ENCODE assay signal across 20 mouse cellular contexts in genomic region chr2:164087416-164088017, GRCm38 (mm10). TPM values are rescaled to one million over a fixed set of nuclear protein-coding genes. Genes with fewer than 3 reads are reported as not detected.
DNase-seq lines count a peak whose midpoint lies in the region; TF ChIP-seq lines count a peak whose summit lies in the region.
"Had no signal": no experiment of that assay in that cellular context is flagged by ENCODE, and none has a peak within 500 bp of the region (broad histone marks: within the 10 kb centered on the region; RNA-seq: fewer than 3 reads in every experiment).

No protein-coding gene starts in this region.

- TF ChIP-seq POLR2A in thymus, adult 2 months (IDR thresholded peaks at IDR 0.05; ENCODE audit: control insufficient read depth, extremely low read depth, insufficient read depth, low read length, poor library complexity), result no peak
- TF ChIP-seq POLR2A in CH12.LX (IDR thresholded peaks at IDR 0.05; ENCODE audit: low read depth, low read length), result no peak

- intact Hi-C loops in left cerebral cortex, postnatal 14 days (cut with DNase I), result no loop called here

- no peak overlapping the region for H3K9ac ChIP-seq in CH12.LX (ENCODE audit: insufficient read depth, low read depth)
- H3K9ac ChIP-seq: embryonic facial prominence, embryonic 15.5 days; heart, embryonic 12.5 days; hindbrain, embryonic 14.5 days had no signal

- no peaks in the 10 kb centered on the region for H3K27me3 ChIP-seq in thymus, adult 2 months (ENCODE audit: control insufficient read depth, insufficient read depth, low read length)
- no peaks in the 10 kb centered on the region for H3K27me3 ChIP-seq in CH12.LX (replicated peaks)
- H3K27me3 ChIP-seq: embryonic facial prominence, embryonic 15.5 days; heart, embryonic 12.5 days had no signal

- H3K9me3 ChIP-seq in CH12.LX (replicated peaks; ENCODE audit: low read length), result no peaks in the 10 kb centered on the region
- H3K9me3 ChIP-seq: embryonic facial prominence, embryonic 15.5 days; forebrain, embryonic 10.5 days; heart, embryonic 12.5 days; hindbrain, embryonic 10.5 days had no signal

- TF ChIP-seq CTCF in thymus, adult 2 months (IDR thresholded peaks at IDR 0.05; ENCODE audit: borderline replicate concordance, control insufficient read depth, extremely low read depth, insufficient read depth, low read length, poor library complexity), result no peak
- peak in 1 of 2 experiments; percentile 26; a peak in 2 of 4 replicates for TF ChIP-seq CTCF in CH12.LX (conservative IDR thresholded peaks at IDR 0.05 in 1 of 2, IDR thresholded peaks at IDR 0.05 in 1 of 2; ENCODE audit: low read depth in 2 of 2, low read length in 2 of 2)

- no peak overlapping the region for H3K4me3 ChIP-seq in thymus, adult 2 months (ENCODE audit: control insufficient read depth, insufficient read depth, low read length)
- no peak overlapping the region for H3K4me3 ChIP-seq in CH12.LX (replicated peaks in 1 of 3; ENCODE audit: low read depth in 2 of 3, low read length in 2 of 3, poor library complexity in 1 of 3)
- H3K4me3 ChIP-seq: embryonic facial prominence, embryonic 15.5 days; erythroblast, embryonic 14.5 days; forebrain, embryonic 10.5 days; gastrocnemius, adult 2 months; heart, embryonic 12.5 days; hindbrain, embryonic 10.5 days had no signal

- no peak for TF ChIP-seq EP300 in CH12.LX (IDR thresholded peaks at IDR 0.05; ENCODE audit: low read length)

- H3K4me1 ChIP-seq in thymus, adult 2 months (replicated peaks; ENCODE audit: control insufficient read depth, insufficient read depth, low read length), result peaks cover 39% of the 10 kb centered on the region
- peaks cover 7 to 76% of the 10 kb centered on the region in 2 experiments for H3K4me1 ChIP-seq in CH12.LX (ENCODE audit: control insufficient read depth in 1 of 2, insufficient read depth in 2 of 2)
- H3K4me1 ChIP-seq: embryonic facial prominence, embryonic 15.5 days; forebrain, embryonic 10.5 days; heart, embryonic 12.5 days; hindbrain, embryonic 10.5 days had no signal

- no peak overlapping the region for H3K4me2 ChIP-seq in CH12.LX (ENCODE audit: insufficient read depth, low read depth, poor library complexity, severe bottlenecking)
- H3K4me2 ChIP-seq: embryonic facial prominence, embryonic 15.5 days; heart, embryonic 12.5 days; hindbrain, embryonic 14.5 days had no signal

- no peak for DNase-seq in thymus, adult 2 months
- DNase-seq in thymus, adult 18-20 months, result no peak
- DNase-seq in CD4-positive, CD25-positive, alpha-beta regulatory T cell, adult 2 months (ENCODE audit: low read depth, low spot score), result peak; percentile 66
- peak; percentile 52 for DNase-seq in CH12.LX (ENCODE audit: extremely low read depth)
- DNase-seq in naive thymus-derived CD4-positive, alpha-beta T cell, adult 2 months (ENCODE audit: low read depth), result peak; percentile 74
- DNase-seq in left cerebral cortex, adult 8-10 months (ENCODE audit: low spot score in 2 of 2), result no peak
- no peak for DNase-seq in left cerebral cortex, postnatal 14 days (ENCODE audit: low spot score in 2 of 2)
- DNase-seq: adrenal gland, postnatal 10 days; cerebellum, adult 11 months; cerebellum, adult 8-10 months; cerebellum, postnatal 14 days; embryo, embryonic 11 days; gastrocnemius, adult 2 months; gastrocnemius, postnatal 25 days had no signal

- peaks cover 78% of the 10 kb centered on the region for H3K36me3 ChIP-seq in thymus, adult 2 months (ENCODE audit: control insufficient read depth, insufficient read depth, low read length)
- peaks cover 57 to 77% of the 10 kb centered on the region in 2 experiments for H3K36me3 ChIP-seq in CH12.LX (replicated peaks in 1 of 2; ENCODE audit: control insufficient read depth in 1 of 2, insufficient read depth in 1 of 2, low read length in 1 of 2)

- in situ Hi-C loops in CH12.LX (cut with MboI; ENCODE audit: low pct_ligation_motif_present, low pct_unique_long_range_greater_than_20kb, low sequenced_read_pairs), result no loop called here

- TF ChIP-seq RAD21 in CH12.LX (IDR thresholded peaks at IDR 0.05; ENCODE audit: low read depth, low read length), result no peak; the same call in 1 of the 2 replicates

- WGBS in thymus, adult 2 months, result 63% methylated on average over 6 of the region's 6 CpGs

- peaks cover 30% of the 10 kb centered on the region for H3K79me2 ChIP-seq in CH12.LX (replicated peaks; ENCODE audit: control insufficient read depth, extremely low read depth, insufficient read depth, poor library complexity, severe bottlenecking)

- H3K27ac ChIP-seq in thymus, adult 2 months (ENCODE audit: control insufficient read depth, insufficient read depth, low read length), result peak overlapping the region; percentile 50
- H3K27ac ChIP-seq in CH12.LX (ENCODE audit: insufficient read depth, low read depth), result peak overlapping the region; percentile 18; the same call in 1 of the 2 replicates
- H3K27ac ChIP-seq: embryonic facial prominence, embryonic 15.5 days; forebrain, embryonic 10.5 days; gastrocnemius, adult 2 months; hindbrain, embryonic 10.5 days; hindbrain, embryonic 14.5 days had no signal

- dilution Hi-C loops in CH12.LX (cut with MboI; ENCODE audit: extremely low pct_ligation_motif_present, extremely low pct_unique_long_range_greater_than_20kb, low sequenced_read_pairs), result no loop called here

TF ChIP-seq in CH12.LX, 34 proteins besides CTCF, POLR2A, EP300 and RAD21:
- peak; percentile 47; the same call in 1 of the 2 replicates for TF ChIP-seq BHLHE40 (IDR thresholded peaks at IDR 0.05; ENCODE audit: low read depth, low read length)
- TF ChIP-seq UBTF (IDR thresholded peaks at IDR 0.05; ENCODE audit: low read depth, low read length), result no peak
- TF ChIP-seq TCF12 (IDR thresholded peaks at IDR 0.05; ENCODE audit: low read depth, low read length), result 0 out of 2 replicates have a peak, but pooled peaks have one; percentile 18
- no peak for TF ChIP-seq RCOR1 (conservative IDR thresholded peaks at IDR 0.05; ENCODE audit: low read depth, low read length)
- no peak for TF ChIP-seq NELFE (IDR thresholded peaks at IDR 0.05; ENCODE audit: low read depth, low read length)
- TF ChIP-seq MEF2A (IDR thresholded peaks at IDR 0.05; ENCODE audit: borderline replicate concordance, low read depth, low read length), result peak; percentile 58; the same call in 1 of the 2 replicates
- peak; percentile 42; the same call in 1 of the 2 replicates for TF ChIP-seq ETS1 (conservative IDR thresholded peaks at IDR 0.05; ENCODE audit: low read depth, low read length)
- TF ChIP-seq MAFK (IDR thresholded peaks at IDR 0.05; ENCODE audit: insufficient replicate concordance, low read length), result 0 out of 2 replicates have a peak, but pooled peaks have one; percentile 5
TF ChIP-seq in CH12.LX: peak in this region for 5.

RNA-seq across cellular contexts. Expression of gene Tomm34, which starts 16.5 kb away (rescaled TPM):
- 83.7 and 93.8 TPM in 2 replicates for polyA plus RNA-seq in thymus, adult 2 months (2012; rRNA removed)
- 26.8 and 30.0 TPM in 2 replicates for total RNA-seq in CH12.LX (2012; rRNA removed)
- 25.6 and 26.5 TPM in 2 replicates for total RNA-seq in CH12.LX (2014; rRNA removed)
- 38.3 and 40.7 TPM in 2 replicates for polyA plus RNA-seq in CH12.LX (2012; ENCODE audit: insufficient read length, low read depth)
- total RNA-seq in left cerebral cortex, adult 8-10 months (2022), result 10 to 100 TPM; 76.6 to 84.5 (median 81.5) TPM
- total RNA-seq in left cerebral cortex, postnatal 14 days (2021), result 10 to 100 TPM; 40.8 to 43.6 TPM

RNA-seq across cellular contexts. Expression of gene Stk4, which starts 17.4 kb away (rescaled TPM):
- polyA plus RNA-seq in thymus, adult 2 months (2012; rRNA removed), result 85.1 and 90.1 TPM in 2 replicates
- total RNA-seq in CH12.LX (2012; rRNA removed), result 53.1 and 64.4 TPM in 2 replicates
- 50.9 and 51.4 TPM in 2 replicates for total RNA-seq in CH12.LX (2014; rRNA removed)
- 77.5 and 78.3 TPM in 2 replicates for polyA plus RNA-seq in CH12.LX (2012; ENCODE audit: insufficient read length, low read depth)
- 10 to 100 TPM; 31.7 to 37.5 (median 34.1) TPM for total RNA-seq in left cerebral cortex, adult 8-10 months (2022)
- total RNA-seq in left cerebral cortex, postnatal 14 days (2021), result 10 to 100 TPM; 32.2 to 35.6 TPM

Comparison
In these comparisons a context has a peak if more than half of its experiments do, and no peak if none do; other contexts are left out.
1. DNase-seq: peak in CD4-positive, CD25-positive, alpha-beta regulatory T cell, adult 2 months (single experiment), CH12.LX (single experiment) and naive thymus-derived CD4-positive, alpha-beta T cell, adult 2 months (single experiment); none in thymus, adult 2 months (single experiment), thymus, adult 18-20 months (0 of 2), left cerebral cortex, adult 8-10 months (0 of 2) and left cerebral cortex, postnatal 14 days (0 of 2).